Mouse (Mus musculus): Measurements from ENCODE around the gene Rfx4.

DNA sequence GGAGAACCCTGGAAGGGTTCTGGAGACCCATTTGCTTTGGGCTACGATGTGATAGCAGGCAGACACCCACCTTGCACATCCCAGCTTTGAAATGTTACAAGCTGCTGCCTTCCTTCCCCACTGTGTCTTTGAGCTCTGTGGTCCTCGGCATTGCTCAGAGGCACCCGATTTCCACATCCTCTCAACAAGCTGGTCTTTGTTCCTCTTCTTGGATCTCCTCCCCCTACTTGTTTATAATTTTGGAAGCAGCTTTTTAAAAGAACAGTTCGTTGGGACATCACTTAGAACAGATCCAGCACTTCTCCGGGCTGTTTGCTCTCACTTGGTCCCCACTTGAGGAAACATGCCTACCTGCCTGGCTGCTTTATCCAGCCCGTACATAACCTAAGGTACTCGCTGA is 22.1 kb downstream of the Rfx4 start:
- TF ChIP-seq GATA1 (IDR thresholded peaks at IDR 0.05; ENCODE audit: low read length) (no peak), TAL1 (IDR thresholded peaks at IDR 0.05; ENCODE audit: low read length) (no peak)
